Mouse (Mus musculus) kidney, adult 2 months (tissue): Measurements from ENCODE around the gene Fga. TPM values are rescaled to one million over a fixed set of nuclear protein-coding genes. Genes with fewer than 3 reads are reported as not detected.

Experiments
- DNase-seq: peaks from one replicate; pipeline ENCODE4 v3.0.0; 2021
- H3K27ac ChIP-seq: fragments of 200-500 bp; 2 replicates; pipeline ENCODE4 v1.5.1; 2012; ENCODE audit warnings: low read depth, low read length, control low read depth, inconsistent platforms; ENCODE audit not compliant: insufficient read depth
- H3K27me3 ChIP-seq: fragments of 200-500 bp; replicated peaks from 2 replicates; pipeline ENCODE4 v1.6.1; 2012; ENCODE audit warnings: mild to moderate bottlenecking, moderate library complexity, low read length, inconsistent platforms; ENCODE audit not compliant: control insufficient read depth, insufficient read depth
- H3K36me3 ChIP-seq: fragments of 200-500 bp; 2 replicates; pipeline ENCODE4 v1.6.1; 2012; ENCODE audit warnings: mild to moderate bottlenecking, moderate library complexity, low read length, inconsistent platforms; ENCODE audit not compliant: control insufficient read depth, insufficient read depth
- H3K4me1 ChIP-seq: fragments of 200-500 bp; 2 replicates; pipeline ENCODE4 v1.6.1; 2011; ENCODE audit warnings: low read length; ENCODE audit not compliant: control insufficient read depth, insufficient read depth
- H3K4me3 ChIP-seq: fragments of 200-500 bp; 2 replicates; pipeline ENCODE4 v1.5.1; 2011; ENCODE audit warnings: mild to moderate bottlenecking, low read depth, low read length, control low read depth; ENCODE audit not compliant: insufficient read depth
- CTCF ChIP-seq: fragments of 200-500 bp; conservative IDR thresholded peaks from 2 replicates; pipeline ENCODE4 v1.5.1; 2011; ENCODE audit warnings: low read depth, mild to moderate bottlenecking, control low read depth, low read length, moderate library complexity, mixed read lengths; ENCODE audit not compliant: insufficient read depth, insufficient read length
- POLR2A ChIP-seq: fragments of 200-500 bp; IDR thresholded peaks from one replicate; pipeline ENCODE4 v1.6.1; 2011; ENCODE audit warnings: low read depth, low read length, control low read depth
- WGBS: fragments of 180-500 bp; shearing (Covaris S2); methylation state at CpG from one replicate; pipeline ENCODE4 v1.1.7; 2018; 5-methylcytosine and 5-hydroxymethylcytosine counted together
- polyA plus RNA-seq: library from polyadenylated mRNA; depleted of rRNA; stranded (reverse); fragments of >200 nt; gene quantifications from 2 replicates; pipeline ENCODE4 v1.2.3, GENCODE M21; 2012

Fga gene
- polyA plus RNA-seq, 1 experiment, result 5.5 TPM

- 90% methylated on average over 5 of the region's 5 CpGs for WGBS
- Histone ChIP-seq H3K4me3 (no peak overlapping the region), H3K36me3 (no peaks in the 10 kb centered on the region), H3K27ac (no peak overlapping the region), H3K27me3 (no peaks in the 10 kb centered on the region), H3K4me1 (no peaks in the 10 kb centered on the region)
- TF ChIP-seq CTCF (no peak), POLR2A (no peak)
- no peak for DNase-seq
Observed at GRCm38 (mm10) chr3:83042451-83042850, 16.6 kb downstream of the Fga start.

GRCm38 (mm10) chr3:83046649-83047048, 20.8 kb downstream of the Fga start:
- Histone ChIP-seq H3K27ac (no peak overlapping the region), H3K36me3 (no peaks in the 10 kb centered on the region), H3K27me3 (no peaks in the 10 kb centered on the region), H3K4me3 (no peak overlapping the region), H3K4me1 (no peaks in the 10 kb centered on the region)
- TF ChIP-seq CTCF (no peak), POLR2A (no peak)
- no peak for DNase-seq
- WGBS, result 81% methylated on average over 11 of the region's 11 CpGs

GRCm38 (mm10) chr3:83049680-83050079, 23.8 kb downstream of the Fga start, which contains the start of gene Fgb:
TSS of gene Fgb (minus strand) at chr3:83049863.
- no peak for DNase-seq

GRCm38 (mm10) chr3:83050661-83051060, 24.8 kb downstream of the Fga start:
- TF ChIP-seq CTCF, result no peak
- no peak for TF ChIP-seq POLR2A
- WGBS, result 73% methylated on average over 5 of the region's 5 CpGs
- H3K27ac ChIP-seq, result no peak overlapping the region
- DNase-seq, result no peak
- H3K4me1 ChIP-seq, result no peaks in the 10 kb centered on the region
- no peak overlapping the region for H3K4me3 ChIP-seq
- H3K36me3 ChIP-seq, result no peaks in the 10 kb centered on the region
- no peaks in the 10 kb centered on the region for H3K27me3 ChIP-seq

More at GRCm38 (mm10) chr3:83049680-83050079, 23.8 kb downstream of the Fga start, which contains the start of gene Fgb:
- WGBS, result 62% methylated on average over 8 of the region's 8 CpGs
- H3K4me3 ChIP-seq, result no peak within 1 kb of the TSS
- H3K27ac ChIP-seq, result no peak within 1 kb of the TSS
- no peaks in the 10 kb centered on the region for H3K27me3 ChIP-seq
- no peak for TF ChIP-seq CTCF
- TF ChIP-seq POLR2A, result no peak
- H3K36me3 ChIP-seq, result no peaks in the 10 kb centered on the region
- no peaks in the 10 kb centered on the region for H3K4me1 ChIP-seq

- 85% methylated on average over 5 of the region's 5 CpGs for WGBS
- no peak overlapping the region for H3K4me3 ChIP-seq
- DNase-seq, result no peak
- TF ChIP-seq CTCF (no peak), POLR2A (no peak)
- no peaks in the 10 kb centered on the region for H3K4me1 ChIP-seq
- no peak overlapping the region for H3K27ac ChIP-seq
- H3K36me3 ChIP-seq, result no peaks in the 10 kb centered on the region
- no peaks in the 10 kb centered on the region for H3K27me3 ChIP-seq
Observed at GRCm38 (mm10) chr3:83052102-83052501, 26.2 kb downstream of the Fga start.

- no peak for DNase-seq
- H3K27ac ChIP-seq, result no peak overlapping the region
- no peaks in the 10 kb centered on the region for H3K36me3 ChIP-seq
- no peaks in the 10 kb centered on the region for H3K4me1 ChIP-seq
- no peak overlapping the region for H3K4me3 ChIP-seq
- H3K27me3 ChIP-seq, result no peaks in the 10 kb centered on the region
- WGBS, result 90% methylated on average over 7 of the region's 7 CpGs
- TF ChIP-seq CTCF, result no peak
- TF ChIP-seq POLR2A, result no peak
Observed at GRCm38 (mm10) chr3:83053126-83053525, 27.2 kb downstream of the Fga start.

GRCm38 (mm10) chr3:83053758-83054157, 27.9 kb downstream of the Fga start:
- no peak overlapping the region for H3K4me3 ChIP-seq
- WGBS, result 19% methylated on average over 10 of the region's 10 CpGs
- no peak for TF ChIP-seq POLR2A
- TF ChIP-seq CTCF, result peak; percentile 24; the same call in 1 of the 2 replicates
- H3K27ac ChIP-seq, result no peak overlapping the region
- H3K36me3 ChIP-seq, result no peaks in the 10 kb centered on the region
- H3K4me1 ChIP-seq, result no peaks in the 10 kb centered on the region
- H3K27me3 ChIP-seq, result no peaks in the 10 kb centered on the region
- DNase-seq, result peak; percentile 52
